Mouse (Mus musculus): ENCODE data around the gene Slc6a2. TPM values are rescaled to one million over a fixed set of nuclear protein-coding genes. Genes with fewer than 3 reads are reported as not detected.

Gene Slc6a2
- total RNA-seq (2021): under 1 TPM; 0.16 to 0.24 TPM
- long read RNA-seq, experiment 1: 0 reads
- long read RNA-seq, experiment 2: 0 reads

DNA sequence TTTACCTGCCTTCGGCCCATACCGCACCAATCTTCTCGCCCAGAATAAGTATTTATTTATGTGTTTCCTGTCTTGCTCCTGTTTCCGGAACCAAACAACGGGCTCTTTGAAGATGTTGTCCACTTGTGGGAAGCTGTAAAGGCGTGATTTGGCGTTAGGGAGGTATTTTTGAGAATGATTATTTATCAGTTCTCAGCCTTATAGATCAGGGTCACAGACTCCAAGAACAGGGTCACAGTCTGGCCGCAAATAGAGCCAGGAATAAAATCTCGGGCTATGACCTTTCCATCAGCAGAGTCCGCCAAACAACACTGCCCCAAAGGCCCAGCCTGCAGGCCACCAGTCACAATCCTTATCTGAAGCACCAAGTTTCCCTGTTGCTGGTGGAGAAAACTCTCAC is at the start of gene Slc6a2:
Slc6a2 (plus strand) TSS at position 301 of the 400 bp plus-strand sequence.
- DNase-seq (ENCODE audit: low spot score in 2 of 2): no peak

DNA sequence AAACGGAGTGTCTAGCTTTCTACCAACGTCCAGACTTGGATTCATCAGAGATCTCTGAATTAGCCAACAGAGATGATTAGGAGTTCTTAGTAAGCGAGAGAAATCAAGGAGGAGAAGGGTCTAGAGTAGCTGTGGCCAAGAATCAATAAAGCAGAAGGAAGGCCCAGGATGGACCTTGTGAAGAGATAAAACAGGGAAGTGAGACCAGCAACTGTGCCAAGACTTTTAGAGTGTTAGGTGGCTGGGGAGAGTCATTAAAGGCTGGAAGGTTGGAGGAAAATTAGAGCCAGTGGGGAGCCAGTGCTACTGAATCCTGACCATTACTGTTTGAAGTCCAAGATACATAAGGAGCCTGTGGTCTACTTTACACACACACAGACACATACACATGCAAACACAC is 48.4 kb upstream of the Slc6a2 start:
- DNase-seq (ENCODE audit: low spot score in 2 of 2): no peak

DNA sequence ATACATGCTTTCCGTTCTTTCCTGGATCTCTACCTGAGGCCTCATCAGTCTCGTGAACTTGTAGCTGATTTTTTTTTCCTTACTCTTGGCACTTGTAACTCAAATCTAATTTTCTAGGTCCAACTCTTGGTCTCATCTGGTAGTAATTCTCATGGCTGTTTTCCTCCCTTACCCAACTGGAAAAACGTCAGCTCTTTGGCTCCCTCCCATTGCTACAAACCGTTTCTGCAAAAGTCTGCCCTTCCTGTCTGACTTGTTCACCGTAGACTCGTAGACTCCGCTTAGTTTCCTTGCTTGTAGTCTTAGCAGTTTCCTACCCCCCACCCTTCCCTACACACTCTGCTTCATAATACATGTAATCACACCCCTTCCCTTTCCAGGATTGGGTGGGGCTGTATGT is 46.5 kb upstream of the Slc6a2 start:
- no peak for DNase-seq (ENCODE audit: low spot score in 2 of 2)

DNA sequence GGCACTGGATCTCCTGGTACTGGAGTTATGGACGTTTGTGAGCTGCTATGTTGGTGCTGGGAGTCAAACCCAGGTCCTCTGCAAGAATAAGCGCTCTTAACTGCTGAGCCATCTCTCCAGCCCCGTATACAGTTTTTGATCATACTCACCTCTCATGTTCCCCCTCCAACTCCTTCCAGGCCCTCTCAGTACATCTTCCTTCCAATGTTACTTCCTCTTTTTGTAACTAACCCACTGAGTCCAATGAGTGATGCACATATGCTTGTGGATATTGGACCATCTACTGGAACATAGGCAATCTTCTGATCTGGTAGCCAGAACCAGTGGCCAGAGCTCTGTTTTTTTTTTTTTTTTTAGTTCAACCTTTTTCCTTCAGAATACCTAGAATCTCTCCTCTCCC is 43.8 kb upstream of the Slc6a2 start:
- no peak for DNase-seq (ENCODE audit: low spot score in 2 of 2)

DNA sequence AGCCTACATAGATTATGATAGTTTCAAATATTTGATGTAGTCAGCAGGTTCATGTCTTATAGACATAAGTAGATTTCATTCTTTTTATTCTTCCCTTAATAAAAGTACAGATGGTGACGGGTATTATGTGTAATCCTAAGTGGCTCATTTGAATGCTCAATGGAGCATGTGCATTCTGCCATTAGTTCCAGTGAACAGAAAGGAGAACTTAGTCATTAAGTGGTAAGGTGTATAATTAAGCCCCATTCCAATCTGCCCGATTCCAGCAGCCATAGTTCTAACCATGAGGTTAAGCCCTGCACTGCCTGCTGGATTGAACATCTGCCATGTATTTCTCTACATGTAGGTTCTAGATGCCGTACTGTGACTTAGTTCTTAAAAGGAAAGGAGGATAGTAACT is 38.1 kb upstream of the Slc6a2 start:
- no peak for DNase-seq (ENCODE audit: low spot score in 2 of 2)

DNA sequence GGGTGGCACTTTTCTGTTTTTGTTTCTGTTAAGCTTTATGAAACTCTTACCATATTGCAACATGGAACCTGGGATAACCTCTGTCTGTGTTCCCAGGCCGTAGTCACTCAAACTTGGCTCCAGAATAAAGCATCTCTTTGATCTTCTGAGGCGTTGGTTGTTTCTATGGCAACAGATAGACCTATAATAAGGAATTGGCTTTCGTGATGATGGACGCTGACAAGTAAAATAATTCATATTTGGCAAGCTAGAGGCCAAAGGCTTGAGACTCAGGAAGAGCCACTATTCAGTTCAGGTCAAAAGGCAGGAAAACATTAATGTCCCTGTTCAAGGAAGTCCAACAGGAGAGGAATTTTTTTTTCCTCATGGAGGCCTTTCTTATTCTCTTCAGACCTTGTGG is 30.9 kb upstream of the Slc6a2 start:
- no peak for DNase-seq (ENCODE audit: low spot score in 2 of 2)

DNA sequence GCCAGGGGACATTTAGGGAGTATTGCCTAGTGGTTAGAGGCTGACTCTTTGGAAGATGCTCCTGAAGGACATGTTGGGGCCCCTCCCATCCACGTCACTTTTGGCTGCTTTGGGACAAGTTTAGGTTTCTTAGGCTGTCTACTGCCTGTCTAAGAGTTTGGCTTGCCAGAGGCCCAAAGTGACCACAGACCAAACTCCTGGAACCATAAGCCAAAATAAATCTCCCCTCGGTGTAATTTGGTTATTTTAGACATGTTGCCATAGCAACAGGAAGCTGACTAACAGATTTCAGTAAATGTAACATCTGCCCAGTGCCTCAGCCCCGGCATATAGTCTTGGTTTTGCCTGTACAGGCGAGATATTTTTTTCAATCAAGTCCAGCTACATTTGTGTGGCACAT is 21.8 kb upstream of the Slc6a2 start:
- DNase-seq (ENCODE audit: low spot score in 2 of 2): no peak

DNA sequence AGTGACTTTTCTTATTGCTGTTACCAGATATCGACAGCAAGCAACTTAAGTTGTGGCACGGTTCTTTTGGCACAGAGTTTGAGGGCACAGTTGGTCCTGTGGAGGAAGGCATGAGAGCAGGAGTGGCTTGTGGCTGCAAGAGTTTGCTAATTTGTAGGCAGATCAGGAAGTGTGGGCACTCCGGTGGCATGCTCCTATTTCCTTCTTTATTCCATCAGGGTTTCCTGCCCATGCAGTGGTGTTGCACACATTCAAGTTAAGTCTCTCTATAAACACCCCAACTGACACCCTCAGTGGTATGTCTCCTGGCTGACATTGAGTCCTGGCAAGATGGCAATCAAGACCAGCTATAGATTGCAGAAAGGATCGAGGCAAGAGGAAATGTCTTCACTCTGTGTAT is 10.8 kb upstream of the Slc6a2 start:
- DNase-seq (ENCODE audit: low spot score in 2 of 2): no peak

GRCm38 (mm10) chr8:92950639-92951371 is 9.1 kb upstream of the Slc6a2 start:
- DNase-seq (ENCODE audit: low spot score in 2 of 2): no peak

- no peak for DNase-seq (ENCODE audit: low spot score in 2 of 2)
These were observed 5.8 kb upstream of the Slc6a2 start for GRCm38 (mm10) chr8:92954044-92954443.

DNA sequence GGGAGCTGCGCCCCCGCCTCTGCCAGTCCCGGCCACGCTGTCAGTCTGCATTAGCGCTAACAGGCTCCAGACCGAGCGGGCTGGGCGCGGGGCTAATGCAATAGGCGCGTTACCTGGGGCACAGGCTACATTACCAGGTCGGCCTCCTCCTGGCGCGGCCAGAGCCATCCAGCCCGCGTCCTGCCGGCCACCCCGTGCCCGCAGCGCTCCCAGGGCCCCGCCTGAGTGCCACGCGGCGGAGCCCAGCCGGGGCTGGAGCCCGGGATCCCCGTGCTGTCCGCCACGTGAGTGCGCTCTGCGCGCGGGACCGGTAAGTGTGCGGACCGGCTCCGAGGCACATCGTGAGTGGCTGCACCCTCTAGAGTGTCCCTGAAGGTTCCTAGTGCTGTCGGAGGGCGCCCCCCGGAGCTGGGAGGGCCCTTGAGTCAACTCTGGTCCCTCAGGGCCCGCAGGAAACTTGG is 602 bp downstream of the Slc6a2 start:
- DNase-seq (ENCODE audit: low spot score in 2 of 2): no peak

- no peak for DNase-seq (ENCODE audit: low spot score in 2 of 2)
These were observed 1.2 kb downstream of the Slc6a2 start for GRCm38 (mm10) chr8:92961088-92961487.

- DNase-seq (ENCODE audit: low spot score in 2 of 2): no peak
These were observed 4.7 kb downstream of the Slc6a2 start for GRCm38 (mm10) chr8:92964556-92964955.

GRCm38 (mm10) chr8:92972949-92973348 is 13.1 kb downstream of the Slc6a2 start:
- DNase-seq (ENCODE audit: low spot score in 2 of 2): peak; percentile 16 to 32

DNA sequence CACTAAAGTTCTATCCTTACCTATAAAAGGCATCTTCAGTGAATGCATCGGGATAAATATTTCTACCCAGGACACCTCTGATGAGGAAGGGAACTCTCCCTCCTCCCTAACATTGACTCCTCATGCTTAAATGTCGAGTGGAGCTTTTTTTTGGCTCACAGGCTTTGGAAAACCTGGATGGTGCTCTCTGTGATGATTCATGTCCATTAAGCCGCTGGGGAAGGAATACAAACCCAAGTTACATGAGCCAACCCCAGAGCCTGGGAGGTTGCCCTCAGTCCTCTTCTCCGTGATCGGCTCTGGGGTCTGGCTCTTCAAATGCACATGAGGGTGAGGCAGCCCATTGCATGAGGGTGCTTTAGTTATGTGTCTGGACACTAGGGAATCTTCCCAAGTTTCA is 16.8 kb downstream of the Slc6a2 start:
- DNase-seq (ENCODE audit: low spot score in 2 of 2): no peak

- no peak for DNase-seq (ENCODE audit: low spot score in 2 of 2)
These were observed 22.6 kb downstream of the Slc6a2 start for GRCm38 (mm10) chr8:92982491-92982890.

DNA sequence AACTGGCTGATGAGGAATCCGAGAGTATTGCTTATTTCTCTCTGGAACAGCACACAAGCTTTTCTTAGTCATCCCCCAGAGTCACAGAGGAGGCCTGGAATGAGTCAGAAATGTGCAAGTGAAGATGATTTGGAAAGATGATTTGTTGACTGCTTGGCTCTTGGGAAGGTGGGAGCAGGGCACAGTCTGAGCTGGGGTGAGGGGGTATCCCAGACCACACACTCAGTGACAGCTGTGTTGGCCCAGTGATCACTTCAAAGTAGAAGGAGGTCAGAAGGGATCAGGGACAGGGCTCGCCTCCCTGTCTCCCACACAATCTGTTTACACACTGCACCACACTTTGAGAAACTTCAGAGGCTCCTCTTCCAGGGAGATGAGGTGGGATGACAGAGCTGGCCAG is 24.5 kb downstream of the Slc6a2 start:
- no peak for DNase-seq (ENCODE audit: low spot score in 2 of 2)

- DNase-seq (ENCODE audit: low spot score in 2 of 2): peak; percentile 34 to 59
These were observed 37.0 kb downstream of the Slc6a2 start for GRCm38 (mm10) chr8:92996840-92997239.

GRCm38 (mm10) chr8:92998600-92998999 is 38.7 kb downstream of the Slc6a2 start:
- peak; percentile 61 to 73 for DNase-seq (ENCODE audit: low spot score in 2 of 2)

DNA sequence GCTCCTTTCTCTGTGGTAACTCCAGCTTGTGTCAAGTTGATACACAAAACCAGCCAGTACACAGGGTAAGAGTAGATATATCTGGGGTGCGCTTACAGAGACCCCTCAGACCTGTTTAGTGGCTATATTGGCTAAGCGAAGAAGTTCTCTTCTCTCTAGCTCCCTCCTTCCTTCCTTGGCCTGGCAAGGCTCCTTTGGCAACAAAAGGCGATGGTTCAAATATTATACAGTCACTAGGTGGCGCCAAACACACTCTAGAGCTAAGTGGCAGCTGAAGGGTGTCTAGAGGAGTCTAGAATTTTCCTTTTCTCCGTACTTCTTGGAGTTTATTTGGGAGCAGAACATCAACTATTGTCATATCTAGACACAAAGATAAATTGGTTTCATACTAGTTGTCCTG is 50.4 kb downstream of the Slc6a2 start:
- DNase-seq (ENCODE audit: low spot score in 2 of 2): peak in 1 of 2 experiments; percentile 39

GRCm38 (mm10) chr8:93011439-93011838 is 51.6 kb downstream of the Slc6a2 start:
- DNase-seq (ENCODE audit: low spot score in 2 of 2): peak; percentile 86 to 90

GRCm38 (mm10) chr8:93012226-93012625 is 52.3 kb downstream of the Slc6a2 start:
- DNase-seq (ENCODE audit: low spot score in 2 of 2): no peak

DNA sequence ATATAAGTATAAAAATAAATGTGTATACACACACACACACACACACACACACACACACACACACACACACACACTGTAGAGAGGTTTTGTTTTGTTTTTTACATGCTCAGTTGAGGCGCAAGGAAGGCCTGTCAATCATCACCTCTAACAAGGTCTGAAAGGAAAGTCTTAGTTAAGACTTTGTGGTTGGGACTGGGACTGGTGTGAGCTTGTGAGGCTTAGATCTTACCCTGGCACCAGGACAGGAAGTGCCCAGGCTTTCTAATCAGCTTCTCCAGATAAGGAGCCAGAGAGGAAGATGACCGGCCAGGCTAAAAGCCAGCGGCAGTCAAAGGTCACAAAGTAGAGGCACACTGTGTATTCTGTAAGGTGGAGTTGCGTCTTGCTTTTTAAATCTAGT is 54.4 kb downstream of the Slc6a2 start:
- DNase-seq (ENCODE audit: low spot score in 2 of 2): no peak
